Mouse (Mus musculus): Measurements from ENCODE around the gene Zfp260. TPM values are rescaled to one million over a fixed set of nuclear protein-coding genes. Genes with fewer than 3 reads are reported as not detected.
"Not testable (repeated sequence)": the region's sequence is repeated elsewhere in the genome, so short reads cannot be mapped to it uniquely, and the experiment has no call there.

The Zfp260 gene
- polyA plus RNA-seq, 1 experiment from 2014 or later: 87.2 TPM

- Histone ChIP-seq H3K9me3 (replicated peaks; ENCODE audit: control insufficient read depth, low read length) (no peaks in the 10 kb centered on the region; the same call in 1 of the 2 replicates), H3K27me3 (ENCODE audit: control insufficient read depth, insufficient read depth, low read length) (no peaks in the 10 kb centered on the region), H3K36me3 (ENCODE audit: control insufficient read depth, insufficient read depth, low read length) (no peaks in the 10 kb centered on the region; the same call in 1 of the 2 replicates), H3K4me2 (no peak overlapping the region), H3K27ac (ENCODE audit: low read depth, low read length) (no peak overlapping the region), H3K4me3 (ENCODE audit: low read depth, low read length) (no peak overlapping the region), H3K9ac (ENCODE audit: low read depth, low read length) (no peak overlapping the region), H3K4me1 (ENCODE audit: control insufficient read depth, insufficient read depth, low read length) (peaks cover 6% of the 10 kb centered on the region; the same call in 1 of the 2 replicates)
- ATAC-seq (replicated peaks; ENCODE audit: insufficient number of reproducible peaks, low FRiP score, low TSS enrichment): no peak
- WGBS (ENCODE audit: insufficient replicate concordance): 88% methylated on average over 5 of the region's 5 CpGs
These were observed 21.5 kb downstream of the Zfp260 start for GRCm38 (mm10) chr7:30116076-30116475.

GRCm38 (mm10) chr7:30117935-30118334, 23.4 kb downstream of the Zfp260 start:
- H3K4me3 ChIP-seq (ENCODE audit: low read depth, low read length); H3K4me1 ChIP-seq (ENCODE audit: control insufficient read depth, insufficient read depth, low read length); H3K27me3 ChIP-seq (ENCODE audit: control insufficient read depth, insufficient read depth, low read length); H3K27ac ChIP-seq (ENCODE audit: low read depth, low read length); H3K4me2 ChIP-seq; H3K9me3 ChIP-seq (replicated peaks; ENCODE audit: control insufficient read depth, low read length); H3K36me3 ChIP-seq (ENCODE audit: control insufficient read depth, insufficient read depth, low read length); H3K9ac ChIP-seq (ENCODE audit: low read depth, low read length); ATAC-seq (replicated peaks; ENCODE audit: insufficient number of reproducible peaks, low FRiP score, low TSS enrichment): not testable (repeated sequence)
- 90% methylated on average over 12 of the region's 12 CpGs for WGBS (ENCODE audit: insufficient replicate concordance)

GRCm38 (mm10) chr7:30121308-30122187, 27.0 kb downstream of the Zfp260 start, which contains the start of gene Zfp382:
TSS of gene Zfp382 (plus strand) at chr7:30121942.
- H3K27me3 ChIP-seq (ENCODE audit: control insufficient read depth, insufficient read depth, low read length): no peaks in the 10 kb centered on the region
- under 1% methylated on average over 61 of the region's 61 CpGs for whole genome bisulfite sequencing (ENCODE audit: insufficient replicate concordance)
- peak within 1 kb of the TSS; percentile 78 for H3K4me3 ChIP-seq (ENCODE audit: low read depth, low read length)
- peak within 1 kb of the TSS; percentile 81 for H3K4me2 ChIP-seq
- ATAC-seq (replicated peaks; ENCODE audit: insufficient number of reproducible peaks, low FRiP score, low TSS enrichment): peak; percentile 94
- H3K4me1 ChIP-seq (ENCODE audit: control insufficient read depth, insufficient read depth, low read length): no peaks in the 10 kb centered on the region
- H3K36me3 ChIP-seq (ENCODE audit: control insufficient read depth, insufficient read depth, low read length): no peaks in the 10 kb centered on the region; the same call in 1 of the 2 replicates
- H3K9ac ChIP-seq (ENCODE audit: low read depth, low read length): peak within 1 kb of the TSS; percentile 82
- H3K27ac ChIP-seq (ENCODE audit: low read depth, low read length): peak within 1 kb of the TSS; percentile 73
- H3K9me3 ChIP-seq (replicated peaks; ENCODE audit: control insufficient read depth, low read length): no peaks in the 10 kb centered on the region

- no peaks in the 10 kb centered on the region for H3K9me3 ChIP-seq (replicated peaks; ENCODE audit: control insufficient read depth, low read length)
- ATAC-seq (replicated peaks; ENCODE audit: insufficient number of reproducible peaks, low FRiP score, low TSS enrichment): no peak
- H3K36me3 ChIP-seq (ENCODE audit: control insufficient read depth, insufficient read depth, low read length): peaks cover 5% of the 10 kb centered on the region
- peak overlapping the region; percentile 81 for H3K4me2 ChIP-seq
- H3K27me3 ChIP-seq (ENCODE audit: control insufficient read depth, insufficient read depth, low read length): no peaks in the 10 kb centered on the region
- WGBS (ENCODE audit: insufficient replicate concordance): 6% methylated on average over 15 of the region's 15 CpGs
- H3K9ac ChIP-seq (ENCODE audit: low read depth, low read length): peak overlapping the region; percentile 82
- H3K27ac ChIP-seq (ENCODE audit: low read depth, low read length): peak overlapping the region; percentile 73
- peak overlapping the region; percentile 78 for H3K4me3 ChIP-seq (ENCODE audit: low read depth, low read length)
- no peaks in the 10 kb centered on the region for H3K4me1 ChIP-seq (ENCODE audit: control insufficient read depth, insufficient read depth, low read length)
These were observed 27.6 kb downstream of the Zfp260 start for GRCm38 (mm10) chr7:30122188-30122530.

- Histone ChIP-seq H3K27me3 (ENCODE audit: control insufficient read depth, insufficient read depth, low read length) (no peaks in the 10 kb centered on the region), H3K36me3 (ENCODE audit: control insufficient read depth, insufficient read depth, low read length) (peaks cover 51% of the 10 kb centered on the region), H3K4me2 (no peak overlapping the region), H3K4me1 (ENCODE audit: control insufficient read depth, insufficient read depth, low read length) (no peaks in the 10 kb centered on the region), H3K9ac (ENCODE audit: low read depth, low read length) (no peak overlapping the region), H3K27ac (ENCODE audit: low read depth, low read length) (no peak overlapping the region), H3K9me3 (replicated peaks; ENCODE audit: control insufficient read depth, low read length) (peaks cover 4% of the 10 kb centered on the region; the same call in 1 of the 2 replicates), H3K4me3 (ENCODE audit: low read depth, low read length) (no peak overlapping the region)
- no peak for ATAC-seq (replicated peaks; ENCODE audit: insufficient number of reproducible peaks, low FRiP score, low TSS enrichment)
- 95% methylated on average over 8 of the region's 8 CpGs for WGBS (ENCODE audit: insufficient replicate concordance)
These were observed 35.3 kb downstream of the Zfp260 start for GRCm38 (mm10) chr7:30129900-30130299.

GRCm38 (mm10) chr7:30132396-30132795, 37.8 kb downstream of the Zfp260 start:
- H3K27ac ChIP-seq (ENCODE audit: low read depth, low read length): no peak overlapping the region
- 89% methylated on average over 4 of the region's 4 CpGs for WGBS (ENCODE audit: insufficient replicate concordance)
- H3K36me3 ChIP-seq (ENCODE audit: control insufficient read depth, insufficient read depth, low read length): peaks cover 51% of the 10 kb centered on the region
- no peak overlapping the region for H3K9ac ChIP-seq (ENCODE audit: low read depth, low read length)
- H3K4me1 ChIP-seq (ENCODE audit: control insufficient read depth, insufficient read depth, low read length): no peaks in the 10 kb centered on the region
- H3K4me2 ChIP-seq: no peak overlapping the region
- H3K4me3 ChIP-seq (ENCODE audit: low read depth, low read length): no peak overlapping the region
- no peaks in the 10 kb centered on the region for H3K27me3 ChIP-seq (ENCODE audit: control insufficient read depth, insufficient read depth, low read length)
- peaks cover 4% of the 10 kb centered on the region; the same call in 1 of the 2 replicates for H3K9me3 ChIP-seq (replicated peaks; ENCODE audit: control insufficient read depth, low read length)
- ATAC-seq (replicated peaks; ENCODE audit: insufficient number of reproducible peaks, low FRiP score, low TSS enrichment): no peak

- ATAC-seq (replicated peaks; ENCODE audit: insufficient number of reproducible peaks, low FRiP score, low TSS enrichment): no peak
- peaks cover 37% of the 10 kb centered on the region for H3K36me3 ChIP-seq (ENCODE audit: control insufficient read depth, insufficient read depth, low read length)
- 83% methylated on average over 10 of the region's 10 CpGs for WGBS (ENCODE audit: insufficient replicate concordance)
These were observed 42.2 kb downstream of the Zfp260 start for GRCm38 (mm10) chr7:30136826-30137225.

GRCm38 (mm10) chr7:30143170-30143554, 48.6 kb downstream of the Zfp260 start:
- 17% methylated on average over 8 of the region's 8 CpGs for WGBS (ENCODE audit: insufficient replicate concordance)
- Histone ChIP-seq H3K27ac (ENCODE audit: low read depth, low read length) (no peak overlapping the region), H3K4me2 (peak overlapping the region; percentile 56), H3K4me3 (ENCODE audit: low read depth, low read length) (peak overlapping the region; percentile 56), H3K36me3 (ENCODE audit: control insufficient read depth, insufficient read depth, low read length) (0 out of 2 replicates have a peak, but pooled peaks cover 5% of the 10 kb centered on the region), H3K9ac (ENCODE audit: low read depth, low read length) (peak overlapping the region; percentile 68), H3K27me3 (ENCODE audit: control insufficient read depth, insufficient read depth, low read length) (no peaks in the 10 kb centered on the region), H3K4me1 (ENCODE audit: control insufficient read depth, insufficient read depth, low read length) (no peaks in the 10 kb centered on the region), H3K9me3 (replicated peaks; ENCODE audit: control insufficient read depth, low read length) (no peaks in the 10 kb centered on the region)
- ATAC-seq (replicated peaks; ENCODE audit: insufficient number of reproducible peaks, low FRiP score, low TSS enrichment): no peak

More at GRCm38 (mm10) chr7:30136826-30137225, 42.2 kb downstream of the Zfp260 start:
- peaks cover 4% of the 10 kb centered on the region; the same call in 1 of the 2 replicates for H3K9me3 ChIP-seq (replicated peaks; ENCODE audit: control insufficient read depth, low read length)
- H3K27ac ChIP-seq (ENCODE audit: low read depth, low read length): no peak overlapping the region
- no peak overlapping the region for H3K4me3 ChIP-seq (ENCODE audit: low read depth, low read length)
- H3K4me2 ChIP-seq: no peak overlapping the region
- H3K9ac ChIP-seq (ENCODE audit: low read depth, low read length): no peak overlapping the region
- H3K4me1 ChIP-seq (ENCODE audit: control insufficient read depth, insufficient read depth, low read length): no peaks in the 10 kb centered on the region
- no peaks in the 10 kb centered on the region for H3K27me3 ChIP-seq (ENCODE audit: control insufficient read depth, insufficient read depth, low read length)
